Mouse (Mus musculus) lung, embryonic 16.5 days (tissue): ENCODE measurements at regions not wholly inside any gene's neighbourhood (a gene's known extent, or its start where the extent isn't known, plus 50 kb on each side); places are given as distances from the start of the nearest gene placed in this dataset.

Experiments
- ATAC-seq: fragments of 200-750 bp; cut with Nextera tagmentation; 2 replicates; pipeline ENCODE4 v1.8.0; 2017; ENCODE audit warnings: low read depth, mild to moderate bottlenecking, moderate library complexity
- H3K27ac ChIP-seq: fragments of 300-500 bp; sonication (generic); 2 replicates; pipeline ENCODE4 v1.5.1; 2014; ENCODE audit warnings: mild to moderate bottlenecking, control low read depth, low read length
- H3K27me3 ChIP-seq: fragments of 300-500 bp; sonication (generic); 2 replicates; pipeline ENCODE4 v1.6.1; 2014; ENCODE audit warnings: low read depth, low read length, mixed read lengths; ENCODE audit not compliant: control insufficient read depth, insufficient read depth
- H3K36me3 ChIP-seq: fragments of 300-500 bp; sonication (generic); 2 replicates; pipeline ENCODE4 v1.6.1; 2014; ENCODE audit warnings: low read length; ENCODE audit not compliant: control insufficient read depth, insufficient read depth
- H3K4me1 ChIP-seq: fragments of 300-500 bp; sonication (generic); replicated peaks from 2 replicates; pipeline ENCODE4 v1.6.1; 2014; ENCODE audit warnings: low read length, mixed read lengths; ENCODE audit not compliant: control insufficient read depth, insufficient read depth
- H3K4me2 ChIP-seq: fragments of 300-500 bp; sonication (generic); 2 replicates; pipeline ENCODE4 v1.6.1; 2014; ENCODE audit warnings: low read depth, low read length, control low read depth
- H3K4me3 ChIP-seq: fragments of 300-500 bp; sonication (generic); 2 replicates; pipeline ENCODE4 v1.5.1; 2014; ENCODE audit warnings: mild to moderate bottlenecking, low read length, control low read depth
- H3K9ac ChIP-seq: fragments of 300-500 bp; sonication (generic); 2 replicates; pipeline ENCODE4 v1.6.1; 2014; ENCODE audit warnings: low read length, control low read depth
- H3K9me3 ChIP-seq: fragments of 300-500 bp; sonication (generic); 2 replicates; pipeline ENCODE4 v1.6.1; 2016; ENCODE audit warnings: low read length; ENCODE audit not compliant: control insufficient read depth
- WGBS: fragments of 180-500 bp; shearing (Covaris S2); extraction: QIAGEN DNeasy Blood & Tissue Kit; methylation state at CpG from one replicate; pipeline ENCODE4 v1.1.7; 2014; 5-methylcytosine and 5-hydroxymethylcytosine counted together

GRCm38 (mm10) chr6:100370828-100371227, 83.5 kb upstream of the Rybp start:
- H3K4me3 ChIP-seq: no peak overlapping the region
- H3K36me3 ChIP-seq: no peaks in the 10 kb centered on the region
- no peak overlapping the region for H3K9ac ChIP-seq
- no peak overlapping the region for H3K27ac ChIP-seq
- no peaks in the 10 kb centered on the region for H3K4me1 ChIP-seq
- WGBS: 94% methylated on average over 1 of the region's 1 CpGs
- no peak for ATAC-seq
- H3K27me3 ChIP-seq: no peaks in the 10 kb centered on the region
- H3K4me2 ChIP-seq: no peak overlapping the region
- H3K9me3 ChIP-seq: no peaks in the 10 kb centered on the region

DNA sequence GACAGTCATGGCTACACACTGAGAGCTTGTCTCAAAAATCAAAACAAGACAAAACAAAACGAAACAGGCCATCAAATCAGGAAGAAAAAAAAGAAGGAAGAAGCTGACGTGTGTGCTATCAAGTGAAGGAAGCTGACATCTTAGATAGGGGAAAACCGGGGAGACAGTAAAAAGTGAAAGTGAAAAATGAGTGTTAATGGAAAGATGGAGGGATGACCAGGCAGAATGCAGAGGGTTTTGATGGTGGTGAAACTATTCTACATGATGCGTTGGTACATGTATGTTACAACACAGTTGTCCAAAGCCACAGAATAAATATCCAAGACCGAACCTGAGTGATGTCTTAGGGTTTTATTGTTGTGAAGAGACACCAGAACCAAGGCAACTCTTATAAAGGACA, 83.1 kb upstream of the Rybp start:
- 73% methylated on average over 5 of the region's 5 CpGs for WGBS
- Histone ChIP-seq H3K9me3 (no peaks in the 10 kb centered on the region), H3K27ac (no peak overlapping the region), H3K9ac (no peak overlapping the region), H3K4me1 (no peaks in the 10 kb centered on the region), H3K27me3 (no peaks in the 10 kb centered on the region), H3K4me2 (no peak overlapping the region), H3K4me3 (no peak overlapping the region), H3K36me3 (no peaks in the 10 kb centered on the region)
- ATAC-seq: no peak

DNA sequence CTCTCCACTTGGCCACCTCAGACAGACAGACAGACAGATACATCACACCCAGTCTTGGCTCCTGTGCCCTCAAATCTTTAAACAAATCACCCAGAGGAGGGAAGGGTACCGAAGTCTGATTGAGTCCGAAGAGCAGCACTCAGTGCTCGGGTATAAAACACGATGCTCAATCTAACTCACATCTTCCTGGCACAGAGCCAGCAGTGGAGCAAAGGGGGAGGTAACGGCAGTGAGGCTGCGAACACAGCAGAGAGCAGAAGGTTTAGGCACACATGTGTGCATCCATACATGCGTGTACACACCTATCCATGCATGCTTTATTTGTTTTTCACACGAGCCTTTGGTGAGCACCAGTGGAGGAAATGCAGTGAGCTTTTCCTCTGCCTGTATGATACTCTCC, 78.9 kb upstream of the Rybp start:
- Histone ChIP-seq H3K27ac (no peak overlapping the region), H3K36me3 (no peaks in the 10 kb centered on the region), H3K4me3 (no peak overlapping the region), H3K9me3 (no peaks in the 10 kb centered on the region), H3K27me3 (no peaks in the 10 kb centered on the region), H3K4me1 (no peaks in the 10 kb centered on the region), H3K9ac (no peak overlapping the region), H3K4me2 (no peak overlapping the region)
- ATAC-seq: no peak
- 38% methylated on average over 8 of the region's 8 CpGs for WGBS

DNA sequence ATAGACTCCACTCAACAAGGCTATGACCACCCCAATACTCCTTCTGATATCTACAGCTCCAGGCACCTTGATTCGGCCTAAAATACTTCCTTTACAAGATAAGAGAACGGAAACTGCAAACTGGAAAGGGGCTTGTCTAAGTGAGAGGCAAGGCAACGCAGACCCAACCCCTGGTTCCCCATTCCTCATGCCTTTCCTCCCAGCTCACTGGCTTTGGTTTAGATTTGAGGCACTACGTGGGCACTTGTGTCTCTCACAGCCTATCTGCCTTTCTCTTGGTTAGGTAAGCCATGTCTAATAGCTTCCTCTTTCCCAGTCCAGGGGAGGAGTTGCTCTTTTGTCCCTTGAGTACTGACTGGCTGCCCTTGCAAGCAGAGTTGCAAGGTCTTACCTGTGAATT, 78.5 kb upstream of the Rybp start:
- H3K27ac ChIP-seq: no peak overlapping the region
- H3K4me1 ChIP-seq: no peaks in the 10 kb centered on the region
- H3K36me3 ChIP-seq: no peaks in the 10 kb centered on the region
- H3K4me2 ChIP-seq: no peak overlapping the region
- H3K27me3 ChIP-seq: no peaks in the 10 kb centered on the region
- H3K9me3 ChIP-seq: no peaks in the 10 kb centered on the region
- no peak for ATAC-seq
- H3K4me3 ChIP-seq: no peak overlapping the region
- H3K9ac ChIP-seq: no peak overlapping the region
- 47% methylated on average over 4 of the region's 4 CpGs for WGBS

DNA sequence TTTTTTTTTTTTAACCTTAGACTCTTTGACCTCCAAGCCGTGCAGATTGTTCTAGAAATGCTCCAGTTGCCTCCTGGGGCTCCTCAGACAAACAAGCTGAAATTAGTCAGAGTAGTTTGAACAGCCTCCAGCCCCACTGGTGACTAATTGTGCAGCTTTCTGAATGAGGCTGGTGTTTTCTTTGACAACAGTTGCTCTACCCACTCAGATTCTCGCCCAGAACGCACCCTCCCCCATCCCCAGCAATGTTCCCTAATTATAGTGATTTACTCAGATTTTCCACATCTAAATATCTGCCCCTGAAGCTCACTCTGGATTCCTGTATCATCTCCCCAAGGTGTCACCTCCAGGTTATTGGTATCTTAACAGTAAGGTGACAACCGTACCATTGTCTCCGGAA, 76.4 kb upstream of the Rybp start:
- Histone ChIP-seq H3K9ac (no peak overlapping the region), H3K27me3 (no peaks in the 10 kb centered on the region), H3K36me3 (no peaks in the 10 kb centered on the region), H3K4me1 (no peaks in the 10 kb centered on the region), H3K27ac (no peak overlapping the region), H3K4me2 (no peak overlapping the region), H3K9me3 (no peaks in the 10 kb centered on the region), H3K4me3 (no peak overlapping the region)
- ATAC-seq: no peak
- WGBS: 76% methylated on average over 5 of the region's 5 CpGs

DNA sequence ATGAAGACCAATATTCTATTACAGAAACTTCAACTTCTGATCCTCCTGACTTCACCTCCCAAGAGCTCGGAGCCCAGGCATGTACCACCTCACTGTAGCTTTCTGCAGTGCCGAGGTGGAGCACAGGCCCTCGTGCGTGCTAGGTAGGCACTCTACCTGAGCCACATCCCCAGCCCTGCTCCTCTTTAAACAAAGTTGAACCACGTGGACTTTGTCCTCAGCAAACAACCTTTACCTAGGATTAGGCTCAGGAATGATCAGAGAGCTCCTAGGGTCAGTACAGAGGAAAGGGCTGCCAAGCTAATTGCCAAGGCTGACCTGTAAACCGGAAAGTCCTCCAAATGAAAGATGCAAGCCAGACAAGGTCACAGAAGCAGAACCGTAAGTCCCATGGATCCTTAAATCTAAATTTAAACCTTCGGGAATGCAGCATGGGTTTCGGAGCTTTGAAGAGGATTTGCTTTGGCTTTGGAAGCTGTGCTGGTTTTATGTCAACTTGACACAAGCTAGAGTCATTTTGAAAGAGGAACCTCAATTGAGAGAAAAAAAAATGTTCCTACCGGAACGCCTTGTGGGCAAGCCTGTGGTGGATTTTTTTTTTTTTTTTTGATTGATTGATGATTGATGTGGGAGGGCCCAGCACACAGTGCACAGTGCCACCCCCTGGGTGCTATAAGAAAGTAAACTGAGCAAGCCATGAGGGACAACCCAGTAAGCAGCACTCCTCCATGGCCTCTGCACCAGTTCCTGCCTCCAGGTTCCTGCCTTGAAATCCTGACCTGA, 69.5 kb upstream of the Rybp start:
- H3K4me2 ChIP-seq: no peak overlapping the region
- no peak overlapping the region for H3K9ac ChIP-seq
- H3K36me3 ChIP-seq: no peaks in the 10 kb centered on the region
- H3K4me1 ChIP-seq: no peaks in the 10 kb centered on the region
- ATAC-seq: no peak
- H3K9me3 ChIP-seq: no peaks in the 10 kb centered on the region
- H3K27me3 ChIP-seq: no peaks in the 10 kb centered on the region
- WGBS: 65% methylated on average over 11 of the region's 11 CpGs
- H3K4me3 ChIP-seq: no peak overlapping the region
- H3K27ac ChIP-seq: no peak overlapping the region

- WGBS: 53% methylated on average over 9 of the region's 9 CpGs
- Histone ChIP-seq H3K4me3 (no peak overlapping the region), H3K27me3 (no peaks in the 10 kb centered on the region), H3K4me2 (no peak overlapping the region), H3K9me3 (no peaks in the 10 kb centered on the region), H3K36me3 (no peaks in the 10 kb centered on the region), H3K9ac (no peak overlapping the region), H3K27ac (no peak overlapping the region), H3K4me1 (no peaks in the 10 kb centered on the region)
- ATAC-seq: no peak
Observed at GRCm38 (mm10) chr6:100355858-100356257, 68.6 kb upstream of the Rybp start.

DNA sequence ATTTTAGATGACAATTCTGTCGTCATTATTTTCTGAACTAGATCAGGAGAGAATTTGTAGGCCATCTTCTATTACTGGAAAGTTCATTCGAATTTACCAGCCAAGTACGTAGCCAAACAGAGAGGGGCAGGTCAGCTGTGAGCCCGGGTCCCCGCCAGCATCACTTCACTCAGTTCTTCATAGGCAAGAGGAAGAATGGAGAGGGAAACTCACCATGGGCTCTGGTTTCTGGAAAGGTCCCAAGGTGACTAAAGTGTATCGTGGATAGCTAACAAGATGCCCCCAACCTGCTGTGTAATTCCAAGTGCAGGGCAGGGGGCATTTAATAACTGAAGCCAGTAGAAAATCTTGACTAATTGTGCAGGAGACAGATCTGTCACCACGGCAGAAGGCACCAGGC, 60.2 kb upstream of the Rybp start:
- Histone ChIP-seq H3K4me2 (no peak overlapping the region), H3K27me3 (no peaks in the 10 kb centered on the region), H3K4me1 (no peaks in the 10 kb centered on the region), H3K36me3 (no peaks in the 10 kb centered on the region), H3K4me3 (no peak overlapping the region), H3K9me3 (no peaks in the 10 kb centered on the region), H3K27ac (no peak overlapping the region), H3K9ac (no peak overlapping the region)
- ATAC-seq: no peak
- 83% methylated on average over 7 of the region's 7 CpGs for WGBS

DNA sequence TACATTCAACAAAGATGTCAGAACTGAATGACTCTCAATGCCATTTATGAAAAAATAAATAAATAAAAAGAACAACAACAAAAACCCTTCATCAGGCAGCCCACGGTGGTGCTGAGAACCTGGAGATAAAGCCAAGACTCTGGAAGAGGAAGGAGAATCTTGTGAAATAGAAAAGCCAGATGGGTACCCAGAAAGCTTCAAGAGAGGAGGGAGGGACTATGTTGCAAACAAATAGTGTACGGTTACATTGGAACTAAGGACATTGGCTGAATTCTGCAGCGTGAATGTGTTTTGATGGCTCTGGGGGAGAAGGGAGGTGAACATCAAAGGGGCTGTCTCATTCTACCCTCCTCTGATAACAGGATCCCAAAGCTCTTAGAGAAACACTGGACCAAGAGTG, 57.8 kb upstream of the Rybp start:
- no peaks in the 10 kb centered on the region for H3K4me1 ChIP-seq
- no peak overlapping the region for H3K4me3 ChIP-seq
- H3K9me3 ChIP-seq: no peaks in the 10 kb centered on the region
- H3K9ac ChIP-seq: no peak overlapping the region
- H3K36me3 ChIP-seq: no peaks in the 10 kb centered on the region
- ATAC-seq: no peak
- 57% methylated on average over 3 of the region's 3 CpGs for WGBS
- H3K4me2 ChIP-seq: no peak overlapping the region
- H3K27ac ChIP-seq: no peak overlapping the region
- no peaks in the 10 kb centered on the region for H3K27me3 ChIP-seq
